Mouse (Mus musculus) ES-E14 (cell line): ENCODE measurements around the gene Nrg4.

Experiments
- CHD2 ChIP-seq: IDR thresholded peaks from 2 replicates; pipeline ENCODE4 v1.6.1; 2014; ENCODE audit warnings: mild to moderate bottlenecking, low read depth, low read length, inconsistent platforms
- HCFC1 ChIP-seq: IDR thresholded peaks from 2 replicates; pipeline ENCODE4 v1.6.1; 2012; ENCODE audit warnings: low read length, inconsistent platforms, borderline replicate concordance; ENCODE audit not compliant: insufficient read depth
- MAFK ChIP-seq: IDR thresholded peaks from 2 replicates; pipeline ENCODE4 v1.6.1; 2014; ENCODE audit warnings: mild to moderate bottlenecking, low read depth, low read length, inconsistent platforms; ENCODE audit not compliant: insufficient read depth
- ZC3H11A ChIP-seq: IDR thresholded peaks from 2 replicates; pipeline ENCODE4 v1.6.1; 2012; ENCODE audit warnings: low read depth, mild to moderate bottlenecking, inconsistent platforms, low read length, borderline replicate concordance
- ZNF384 ChIP-seq: IDR thresholded peaks from 2 replicates; pipeline ENCODE4 v1.6.1; 2012; ENCODE audit warnings: low read depth, low read length, inconsistent platforms

DNA sequence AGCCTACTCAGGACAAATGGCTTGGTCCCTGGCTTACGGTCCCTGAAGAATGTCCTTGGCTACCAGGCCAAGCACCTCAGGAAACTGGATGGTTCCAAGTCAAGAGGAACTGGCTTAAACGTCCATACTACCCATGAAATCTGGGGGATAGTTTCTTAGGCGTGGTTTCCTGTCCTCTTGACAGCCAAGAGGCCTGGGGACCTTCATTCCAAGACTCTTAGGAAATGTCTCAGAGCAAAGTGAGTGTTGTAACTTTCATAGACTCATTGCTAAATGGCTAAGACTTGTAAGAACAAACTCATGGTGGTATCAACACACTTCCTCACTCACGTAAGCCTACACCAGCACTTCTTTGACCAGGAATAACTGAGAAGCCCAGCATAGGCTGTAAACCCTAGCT lies 71.0 kb downstream of the Nrg4 start:
- no peak for TF ChIP-seq CHD2
- TF ChIP-seq ZC3H11A, result no peak
- TF ChIP-seq ZNF384, result no peak
- TF ChIP-seq HCFC1, result no peak
- TF ChIP-seq MAFK, result no peak
